Mouse (Mus musculus): Measurements from ENCODE around the gene Ptpn14. TPM values are rescaled to one million over a fixed set of nuclear protein-coding genes. Genes with fewer than 3 reads are reported as not detected.

Ptpn14 gene
- polyA plus RNA-seq, 2 experiments from 2014 or later = 0.11 to 0.38 TPM

- no peak for ATAC-seq
These were observed 9.5 kb upstream of the Ptpn14 start for GRCm38 (mm10) chr1:189718600-189718999.

- no peak for ATAC-seq
These were observed 1.9 kb upstream of the Ptpn14 start for GRCm38 (mm10) chr1:189726121-189726520.

- ATAC-seq = no peak
These were observed 653 bp upstream of the Ptpn14 start for GRCm38 (mm10) chr1:189727346-189727883.

- no peak for ATAC-seq
These were observed 682 bp downstream of the Ptpn14 start for GRCm38 (mm10) chr1:189728784-189729115.

- ATAC-seq = no peak
These were observed 1.2 kb downstream of the Ptpn14 start for GRCm38 (mm10) chr1:189729141-189729815.

GRCm38 (mm10) chr1:189731697-189732096 lies 3.6 kb downstream of the Ptpn14 start:
- ATAC-seq = no peak

- no peak for ATAC-seq
These were observed 4.1 kb downstream of the Ptpn14 start for GRCm38 (mm10) chr1:189732156-189732555.

GRCm38 (mm10) chr1:189740075-189740474 lies 12.0 kb downstream of the Ptpn14 start:
- no peak for ATAC-seq

- ATAC-seq = no peak
These were observed 14.0 kb downstream of the Ptpn14 start for GRCm38 (mm10) chr1:189742041-189742440.

- no peak for ATAC-seq
These were observed 15.1 kb downstream of the Ptpn14 start for GRCm38 (mm10) chr1:189743136-189743535.

- ATAC-seq = no peak
These were observed 17.0 kb downstream of the Ptpn14 start for GRCm38 (mm10) chr1:189744914-189745710.

GRCm38 (mm10) chr1:189746520-189746919 lies 18.5 kb downstream of the Ptpn14 start:
- no peak for ATAC-seq

GRCm38 (mm10) chr1:189749789-189750188 lies 21.7 kb downstream of the Ptpn14 start:
- ATAC-seq = no peak

GRCm38 (mm10) chr1:189750233-189750632 lies 22.2 kb downstream of the Ptpn14 start:
- ATAC-seq = no peak

- no peak for ATAC-seq
These were observed 24.2 kb downstream of the Ptpn14 start for GRCm38 (mm10) chr1:189752245-189752644.

- ATAC-seq = no peak
These were observed 27.0 kb downstream of the Ptpn14 start for GRCm38 (mm10) chr1:189755072-189755471.

GRCm38 (mm10) chr1:189756306-189757053 lies 28.4 kb downstream of the Ptpn14 start:
- no peak for ATAC-seq

- ATAC-seq = no peak
These were observed 29.0 kb downstream of the Ptpn14 start for GRCm38 (mm10) chr1:189757054-189757408.

GRCm38 (mm10) chr1:189761581-189762021 lies 33.5 kb downstream of the Ptpn14 start:
- no peak for ATAC-seq

GRCm38 (mm10) chr1:189764258-189764657 lies 36.2 kb downstream of the Ptpn14 start:
- no peak for ATAC-seq

- no peak for ATAC-seq
These were observed 39.1 kb downstream of the Ptpn14 start for GRCm38 (mm10) chr1:189767164-189767563.

- no peak for ATAC-seq
These were observed 39.8 kb downstream of the Ptpn14 start for GRCm38 (mm10) chr1:189767910-189768309.

GRCm38 (mm10) chr1:189770516-189770915 lies 42.4 kb downstream of the Ptpn14 start:
- no peak for ATAC-seq

Data from CD4-positive, CD25-positive, alpha-beta regulatory T cell, adult 4 months (primary cell).